10 mouse cellular contexts compared by ENCODE assay signal in genomic region chr16:39302902-39303361, GRCm38 (mm10).
A peak's percentile ranks its signal among the peaks of the same experiment; 100 is the strongest.
DNase-seq lines count a peak whose midpoint lies in the region; ATAC-seq lines count a peak whose summit lies in the region.
"Had no signal": no experiment of that assay in that cellular context is flagged by ENCODE, and none has a peak within 500 bp of the region (broad histone marks: within the 10 kb centered on the region; RNA-seq: fewer than 3 reads in every experiment).

No protein-coding gene starts in this region.

- intact Hi-C loops in heart, postnatal 25 days (cut with DNase I): no loop called here

- no peaks in the 10 kb centered on the region for H3K36me3 ChIP-seq in embryonic facial prominence, embryonic 10.5 days (replicated peaks)
- no peaks in the 10 kb centered on the region for H3K36me3 ChIP-seq in neural tube, embryonic 13.5 days
- H3K36me3 ChIP-seq: lung, embryonic 15.5 days; stomach, embryonic 15.5 days had no signal

- ATAC-seq in frontal cortex, adult (ENCODE audit: low TSS enrichment): peak; percentile 100
- ATAC-seq in neural tube, embryonic 13.5 days (ENCODE audit: low read depth): peak; percentile 99
- no peak for ATAC-seq in erythroid progenitor cell, adult 5-6 weeks (replicated peaks; ENCODE audit: low FRiP score, poor library complexity, severe bottlenecking)

- H3K4me2 ChIP-seq in neural tube, embryonic 13.5 days: no peak overlapping the region
- H3K4me2 ChIP-seq: lung, embryonic 15.5 days; stomach, embryonic 15.5 days had no signal

- DNase-seq in embryonic facial prominence, embryonic 10.5 days (ENCODE audit: low spot score): peak; percentile 40
- peak; percentile 30 to 86 for DNase-seq in left cerebral cortex, adult 8-10 months (ENCODE audit: low spot score in 2 of 2)
- DNase-seq in heart, postnatal 25 days (ENCODE audit: low spot score): no peak
- DNase-seq in heart, adult 18-20 months: no peak
- DNase-seq in ovary, postnatal 10 days (ENCODE audit: low spot score): no peak

- H3K9ac ChIP-seq in neural tube, embryonic 13.5 days: no peak overlapping the region
- H3K9ac ChIP-seq: lung, embryonic 15.5 days; stomach, embryonic 15.5 days had no signal

- 22% methylated on average over 1 of the region's 1 CpGs for WGBS in embryonic facial prominence, embryonic 10.5 days
- 17% methylated on average over 1 of the region's 1 CpGs for WGBS in neural tube, embryonic 13.5 days

- H3K27ac ChIP-seq in embryonic facial prominence, embryonic 10.5 days (replicated peaks): no peak overlapping the region
- peak overlapping the region; percentile 52; the same call in 1 of the 2 replicates for H3K27ac ChIP-seq in neural tube, embryonic 13.5 days (replicated peaks)
- H3K27ac ChIP-seq: lung, embryonic 15.5 days; stomach, embryonic 15.5 days had no signal

- peaks cover 13% of the 10 kb centered on the region for H3K4me1 ChIP-seq in embryonic facial prominence, embryonic 10.5 days
- peaks cover 24% of the 10 kb centered on the region for H3K4me1 ChIP-seq in neural tube, embryonic 13.5 days (replicated peaks)
- H3K4me1 ChIP-seq: lung, embryonic 15.5 days; stomach, embryonic 15.5 days had no signal

- H3K4me3 ChIP-seq in embryonic facial prominence, embryonic 10.5 days: no peak overlapping the region
- no peak overlapping the region for H3K4me3 ChIP-seq in neural tube, embryonic 13.5 days
- H3K4me3 ChIP-seq: lung, embryonic 15.5 days; stomach, embryonic 15.5 days had no signal

- H3K27me3 ChIP-seq in embryonic facial prominence, embryonic 10.5 days (replicated peaks; ENCODE audit: low read depth, poor library complexity, severe bottlenecking): no peaks in the 10 kb centered on the region
- H3K27me3 ChIP-seq in neural tube, embryonic 13.5 days: no peaks in the 10 kb centered on the region
- H3K27me3 ChIP-seq: lung, embryonic 15.5 days; stomach, embryonic 15.5 days had no signal

- H3K9me3 ChIP-seq in embryonic facial prominence, embryonic 10.5 days: no peaks in the 10 kb centered on the region
- H3K9me3 ChIP-seq in neural tube, embryonic 13.5 days: no peaks in the 10 kb centered on the region
- H3K9me3 ChIP-seq: lung, embryonic 15.5 days; stomach, embryonic 15.5 days had no signal

Comparison
In these comparisons a context has a peak if more than half of its experiments do, and no peak if none do; other contexts are left out.
1. DNase-seq: peak in embryonic facial prominence, embryonic 10.5 days (single experiment) and left cerebral cortex, adult 8-10 months (2 of 2); none in heart, postnatal 25 days (single experiment), heart, adult 18-20 months (0 of 2) and ovary, postnatal 10 days (single experiment).